Mouse (Mus musculus) monocyte, adult 2 months (primary cell): ENCODE results near the gene Hist2h2aa1.
A peak's percentile ranks its signal among the peaks of the same experiment; 100 is the strongest.
"Not testable (repeated sequence)": the region's sequence is repeated elsewhere in the genome, so short reads cannot be mapped to it uniquely, and the experiment has no call there.

Experiments
- DNase-seq, 2 experiments: peaks; one replicate each; pipeline ENCODE4 v3.0.0; 2022; ENCODE audit warnings: low spot score in 2 of 2, low read depth in 1 of 2

The Hist2h2aa1 gene

DNA sequence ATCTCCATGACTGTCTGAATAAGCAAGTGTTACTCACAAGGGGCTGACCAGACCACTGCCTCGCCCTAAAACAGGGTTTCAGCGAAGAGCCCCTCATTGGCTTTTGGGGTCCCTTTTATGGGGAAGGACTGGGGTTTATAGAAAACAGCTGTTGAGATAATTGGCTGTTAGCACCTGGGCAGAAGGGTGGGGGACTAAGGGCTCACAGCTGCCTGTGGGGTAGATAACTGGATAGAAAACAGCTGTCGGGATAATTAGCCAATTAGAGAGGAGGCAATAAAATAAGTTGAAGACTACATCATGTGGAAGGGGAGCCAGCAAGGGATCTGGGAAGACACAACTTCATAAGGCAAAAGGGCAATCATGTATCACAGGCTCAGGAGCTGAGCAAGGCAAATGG is 5.6 kb downstream of the Hist2h2aa1 start:
- DNase-seq = no peak

DNA sequence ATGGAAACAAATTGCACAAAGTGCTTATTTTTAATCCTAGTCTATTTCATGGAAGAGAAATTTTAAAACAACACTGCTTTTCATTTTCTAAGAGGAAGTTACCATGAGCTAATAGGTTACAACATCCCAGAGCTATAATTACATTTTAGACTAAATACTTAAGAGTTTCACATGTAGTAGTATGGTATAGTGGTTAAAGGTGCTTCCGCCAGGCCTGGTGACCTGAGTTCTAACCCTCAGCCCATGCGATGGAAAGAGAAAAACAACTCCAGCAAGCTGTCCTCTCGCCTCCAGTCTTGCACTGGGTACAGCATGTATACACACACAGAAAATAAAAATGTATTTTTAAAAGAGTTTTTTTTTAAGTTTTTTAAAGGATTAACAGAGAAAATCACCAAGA is 6.5 kb downstream of the Hist2h2aa1 start:
- no peak for DNase-seq

DNA sequence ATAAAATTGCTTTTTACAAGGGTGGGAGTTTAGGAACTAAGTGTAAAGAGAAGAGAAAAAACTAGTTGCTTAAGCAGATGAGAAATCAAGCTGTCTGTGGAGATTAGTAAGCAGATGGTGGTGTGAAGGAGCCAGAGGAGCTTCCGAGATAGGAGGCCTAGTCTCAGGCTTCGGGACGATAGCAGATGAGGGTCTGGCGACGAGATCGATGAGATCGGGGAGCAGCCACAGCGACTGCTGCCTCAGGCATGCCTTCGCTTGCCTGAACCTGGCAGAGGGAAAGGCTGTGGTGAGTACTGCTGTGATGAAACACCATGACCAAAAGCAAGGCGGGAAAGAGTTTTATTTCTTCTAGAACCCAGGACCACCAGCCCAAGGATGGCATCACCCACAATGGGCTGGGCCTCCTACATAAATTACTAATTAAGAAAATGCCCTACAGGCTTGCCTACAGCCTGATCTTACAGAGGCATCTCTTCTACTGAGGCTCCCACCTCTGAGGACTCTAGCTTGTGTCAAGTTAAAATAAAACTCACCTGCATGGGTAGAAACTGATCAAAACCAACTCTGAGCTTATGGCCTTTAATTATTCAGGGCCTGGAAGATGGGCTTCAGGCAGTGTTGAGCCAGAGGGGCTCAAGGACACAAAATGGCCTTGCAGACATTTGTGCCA is 9.5 kb downstream of the Hist2h2aa1 start:
- no peak for DNase-seq

DNA sequence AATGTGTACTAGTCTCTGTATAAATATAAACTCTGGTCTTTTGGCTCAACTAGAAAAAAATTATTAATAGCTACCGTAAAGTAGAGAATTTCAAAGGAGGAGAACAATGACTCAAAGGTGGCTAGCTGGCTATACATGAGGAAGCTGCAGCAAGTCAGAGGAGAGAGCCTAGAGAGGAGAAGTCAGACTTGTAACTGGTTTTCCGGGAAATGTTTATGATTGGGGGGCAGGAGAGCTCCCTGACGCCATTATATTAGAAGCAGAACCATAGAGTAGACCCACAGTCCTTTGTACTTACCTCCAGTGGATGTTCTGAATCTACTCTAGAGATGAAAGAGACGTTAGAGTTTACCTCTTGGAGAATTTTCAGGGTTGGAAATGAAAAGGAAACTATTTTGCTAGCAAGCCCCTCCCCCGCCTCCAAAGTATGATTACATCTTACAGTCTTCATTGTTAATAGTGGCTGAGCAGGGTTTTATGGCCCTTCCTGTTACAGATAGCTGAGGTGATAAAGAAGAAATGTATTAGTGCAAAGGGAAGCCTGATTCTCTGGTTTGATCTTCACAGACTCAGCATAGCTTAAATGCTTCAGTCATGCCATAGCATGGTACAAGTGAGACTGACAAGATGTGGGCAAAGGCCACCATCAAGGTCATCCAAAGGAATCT is 10.8 kb downstream of the Hist2h2aa1 start:
- DNase-seq = no peak

DNA sequence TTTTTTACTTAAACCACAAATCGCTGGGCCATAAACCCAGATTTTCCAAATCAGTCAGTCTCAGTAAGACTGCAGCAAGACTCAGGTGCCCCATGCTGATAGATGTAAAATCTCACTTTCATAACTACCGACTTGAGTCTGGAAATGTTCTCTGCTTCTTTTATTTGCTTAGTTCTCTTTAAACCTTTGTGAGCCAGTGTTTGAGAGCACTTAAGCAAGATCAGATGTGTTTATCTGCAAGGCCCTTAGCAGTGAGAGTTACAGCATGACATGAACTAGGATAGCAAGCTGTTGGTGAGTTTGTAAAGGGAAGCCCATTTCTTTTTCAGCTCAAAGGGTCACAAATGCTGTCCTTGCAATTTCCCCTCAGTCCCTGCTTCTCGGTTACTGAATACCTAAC is 11.9 kb downstream of the Hist2h2aa1 start:
- no peak for DNase-seq

DNA sequence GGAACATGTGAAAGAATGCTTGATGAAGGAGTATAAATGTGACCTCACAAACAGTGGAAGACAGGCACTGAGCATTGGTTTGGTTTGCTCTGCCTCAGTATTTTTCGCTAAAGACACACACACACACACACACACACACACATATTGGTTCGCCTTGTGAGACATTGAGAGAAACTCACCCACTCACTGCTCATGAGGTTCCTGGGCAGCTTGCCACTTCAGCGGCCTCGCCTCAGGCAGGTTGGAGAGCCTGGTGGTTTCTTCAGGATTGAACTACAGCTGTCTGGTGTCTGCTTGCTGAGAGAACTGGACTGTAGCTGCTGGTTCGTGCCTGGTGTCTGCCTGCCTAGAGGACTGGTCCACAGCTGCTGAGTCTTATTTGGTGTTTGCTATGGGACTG is 14.9 kb downstream of the Hist2h2aa1 start:
- no peak for DNase-seq

DNA sequence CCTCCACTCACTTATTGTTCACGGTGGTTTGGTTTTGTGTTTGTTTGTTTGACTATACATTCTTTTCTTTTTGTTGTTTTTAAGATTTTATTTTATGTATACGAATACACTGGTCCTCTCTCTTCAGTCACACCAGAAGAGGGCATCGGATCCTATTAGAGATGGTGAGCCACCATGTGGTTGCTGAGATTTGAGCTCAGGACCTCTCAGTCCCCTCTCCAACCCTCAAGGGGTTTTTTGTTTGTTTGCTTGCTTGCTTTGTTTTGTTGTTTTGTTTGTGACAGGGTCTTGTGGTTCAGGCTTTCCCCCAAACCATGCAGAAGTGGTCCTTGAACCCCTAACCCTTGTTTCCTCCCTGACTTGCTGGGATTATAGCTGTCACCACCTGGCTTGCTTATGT is 16.3 kb downstream of the Hist2h2aa1 start:
- DNase-seq = no peak

DNA sequence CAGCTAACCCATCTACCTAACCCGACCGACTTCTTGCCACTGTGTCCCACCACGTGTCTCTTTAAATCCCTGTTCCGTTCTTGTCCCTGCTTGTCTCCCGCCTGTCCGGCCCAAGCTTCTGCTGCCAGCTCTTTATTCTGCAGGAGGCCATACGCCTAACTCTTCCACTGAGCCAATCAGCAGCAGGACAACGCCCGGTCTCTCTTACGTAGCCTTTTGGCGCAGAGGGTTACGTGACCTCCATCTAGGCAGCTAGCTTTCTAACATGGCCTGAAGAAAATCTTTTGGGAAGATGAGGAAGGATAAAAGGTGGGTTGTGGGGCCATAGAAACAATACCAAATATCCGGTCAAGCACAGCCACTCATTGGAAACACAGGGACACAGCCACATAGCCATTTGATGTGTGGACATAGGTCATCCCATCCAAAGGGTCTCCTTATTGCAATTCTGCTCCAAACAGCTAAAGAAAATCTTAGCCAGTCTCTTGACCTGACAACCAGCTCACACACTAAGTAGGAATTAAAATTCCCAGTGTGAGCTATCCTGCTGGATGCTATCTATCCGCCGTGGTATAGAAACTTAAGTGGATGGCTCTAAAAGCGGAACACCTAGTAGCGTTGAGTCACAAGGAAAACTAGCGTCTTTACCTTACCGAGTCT is 17.0 kb downstream of the Hist2h2aa1 start:
- DNase-seq = peak in 1 of 2 experiments; percentile 69

DNA sequence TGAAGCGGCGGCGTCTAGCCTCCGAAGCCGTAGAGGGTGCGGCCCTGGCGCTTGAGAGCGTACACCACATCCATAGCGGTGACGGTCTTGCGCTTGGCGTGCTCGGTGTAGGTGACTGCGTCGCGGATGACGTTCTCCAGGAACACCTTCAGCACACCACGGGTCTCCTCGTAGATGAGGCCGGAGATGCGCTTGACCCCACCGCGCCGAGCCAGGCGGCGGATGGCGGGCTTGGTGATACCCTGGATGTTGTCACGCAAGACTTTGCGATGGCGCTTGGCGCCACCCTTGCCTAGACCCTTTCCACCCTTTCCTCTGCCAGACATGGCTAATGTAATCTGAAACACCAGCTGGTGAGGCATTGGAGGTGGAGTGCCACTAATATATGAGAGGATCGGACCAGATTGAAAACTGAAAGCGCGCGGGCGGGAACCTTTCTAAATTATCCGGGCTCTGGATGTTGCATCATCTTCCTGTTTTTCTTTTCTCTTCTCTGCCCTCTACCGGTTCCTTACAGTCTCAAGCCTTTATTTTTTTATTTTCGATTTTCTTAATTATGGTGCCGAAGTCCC is 17.8 kb downstream of the Hist2h2aa1 start, which contains the start of gene Hist2h4:
Gene Hist2h4 (minus strand): TSS at position 333 of the 572 bp plus-strand sequence.
- DNase-seq = peak; percentile 88 to 90

DNA sequence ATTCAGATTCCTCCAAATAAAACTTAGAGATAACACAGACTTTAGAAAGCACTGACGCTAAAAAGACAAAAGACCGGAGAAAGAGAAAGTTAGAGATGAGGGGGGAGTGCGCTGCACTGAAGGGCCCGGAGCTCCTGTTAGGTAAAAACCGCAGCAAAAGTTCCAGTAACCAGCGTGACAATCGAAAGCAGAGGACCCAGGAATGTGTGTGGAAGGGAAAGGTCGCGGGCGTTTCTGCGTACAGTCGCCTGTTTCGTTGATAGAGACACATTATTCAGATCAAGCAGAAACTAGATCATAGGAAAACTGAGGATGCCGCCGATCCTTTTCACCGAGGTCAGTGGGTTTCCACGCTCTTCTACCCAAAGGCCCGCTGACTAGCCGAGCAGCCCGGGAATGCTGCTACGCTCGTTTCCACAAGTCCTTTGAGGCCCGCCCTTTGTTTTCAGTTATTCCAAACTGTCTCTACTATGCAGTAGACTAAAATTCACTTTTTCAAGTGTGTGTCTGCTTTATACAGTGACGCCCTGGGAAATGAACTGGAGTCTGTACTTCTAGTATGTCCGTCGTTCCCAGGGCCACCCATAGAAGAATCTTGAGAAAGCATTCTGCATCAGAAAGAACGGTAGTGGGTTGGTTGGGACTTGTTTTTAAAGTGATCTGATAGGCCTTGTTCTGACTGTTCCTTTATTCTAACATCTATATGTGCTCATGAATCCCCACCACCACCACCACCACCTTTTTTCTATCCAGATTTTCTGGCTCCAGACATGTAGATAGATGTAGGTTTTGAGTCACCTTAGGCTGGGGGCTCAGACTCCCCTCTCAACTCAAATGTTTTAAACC is 18.5 kb downstream of the Hist2h2aa1 start:
- DNase-seq = peak in 1 of 2 experiments; percentile 22

DNA sequence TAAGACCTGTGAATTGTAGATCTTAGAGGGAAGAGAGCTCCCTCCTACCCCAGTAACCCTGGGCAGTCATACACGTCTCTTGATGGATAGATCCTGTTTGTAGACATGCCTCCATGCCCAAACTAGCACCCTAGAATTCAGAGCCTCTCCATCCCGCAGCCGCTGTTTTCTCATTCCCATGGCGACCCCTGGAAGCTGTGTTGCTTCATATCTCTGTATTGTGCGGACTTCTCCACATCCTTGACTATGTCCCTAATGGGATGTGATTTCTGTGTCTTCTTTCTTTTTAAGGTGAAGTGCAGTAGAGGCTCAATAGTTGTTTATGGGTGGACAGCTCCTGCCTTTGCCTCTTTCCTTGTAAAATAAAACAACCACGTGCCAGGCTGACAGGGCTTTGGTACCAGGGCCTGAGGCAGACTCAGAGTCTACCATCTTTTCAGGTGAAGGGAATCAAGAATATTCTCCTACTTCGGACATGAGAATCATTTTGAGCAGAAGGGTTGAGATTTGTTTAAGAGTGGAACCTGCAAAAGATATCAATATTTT is 19.2 kb downstream of the Hist2h2aa1 start:
- no peak for DNase-seq

DNA sequence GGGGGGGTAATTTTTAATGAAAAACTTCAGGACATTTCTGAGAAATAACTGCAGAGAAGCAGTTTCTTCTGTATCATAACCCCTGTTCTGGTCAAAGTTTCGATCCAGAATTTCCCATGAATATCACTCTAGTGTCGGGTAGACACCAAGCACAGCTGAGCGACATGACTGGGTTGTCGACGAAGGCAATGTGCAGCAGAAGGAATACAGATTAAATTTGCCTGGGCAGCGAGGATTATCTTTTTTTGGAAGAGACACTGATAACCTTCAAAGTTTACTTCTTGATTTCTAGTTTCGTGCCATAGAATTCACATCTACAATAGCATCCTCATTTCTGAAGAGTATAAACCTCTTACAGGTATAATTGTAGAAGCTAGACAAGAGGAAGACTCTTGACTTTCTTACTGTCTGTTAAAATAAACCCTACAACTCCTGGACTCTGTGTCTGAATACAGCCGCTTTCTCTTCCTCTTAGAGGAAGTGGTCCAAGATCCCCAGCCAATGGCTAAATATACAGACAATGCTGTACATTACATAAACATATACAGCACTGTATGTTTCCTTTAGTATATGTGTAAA is 20.9 kb downstream of the Hist2h2aa1 start:
- DNase-seq = no peak

DNA sequence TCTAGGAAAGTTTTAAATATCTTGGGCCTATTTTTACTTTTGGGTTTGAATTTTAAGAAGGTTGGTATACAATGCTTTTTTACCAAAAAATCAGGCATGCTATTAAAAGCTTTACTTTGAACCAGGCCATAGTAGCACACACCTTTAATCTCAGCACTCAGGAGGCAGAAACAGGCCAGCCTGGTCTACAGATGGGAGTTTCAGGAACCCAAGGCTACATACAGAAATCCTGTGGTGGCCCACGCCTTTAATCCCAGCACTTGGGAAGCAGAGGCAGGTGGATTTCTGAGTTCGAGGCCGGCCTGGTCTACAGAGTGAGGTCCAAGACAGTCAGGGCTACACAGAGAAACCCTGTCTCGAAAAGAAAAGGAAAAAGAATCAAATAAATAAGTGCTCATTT is 22.2 kb downstream of the Hist2h2aa1 start:
- DNase-seq = no peak

DNA sequence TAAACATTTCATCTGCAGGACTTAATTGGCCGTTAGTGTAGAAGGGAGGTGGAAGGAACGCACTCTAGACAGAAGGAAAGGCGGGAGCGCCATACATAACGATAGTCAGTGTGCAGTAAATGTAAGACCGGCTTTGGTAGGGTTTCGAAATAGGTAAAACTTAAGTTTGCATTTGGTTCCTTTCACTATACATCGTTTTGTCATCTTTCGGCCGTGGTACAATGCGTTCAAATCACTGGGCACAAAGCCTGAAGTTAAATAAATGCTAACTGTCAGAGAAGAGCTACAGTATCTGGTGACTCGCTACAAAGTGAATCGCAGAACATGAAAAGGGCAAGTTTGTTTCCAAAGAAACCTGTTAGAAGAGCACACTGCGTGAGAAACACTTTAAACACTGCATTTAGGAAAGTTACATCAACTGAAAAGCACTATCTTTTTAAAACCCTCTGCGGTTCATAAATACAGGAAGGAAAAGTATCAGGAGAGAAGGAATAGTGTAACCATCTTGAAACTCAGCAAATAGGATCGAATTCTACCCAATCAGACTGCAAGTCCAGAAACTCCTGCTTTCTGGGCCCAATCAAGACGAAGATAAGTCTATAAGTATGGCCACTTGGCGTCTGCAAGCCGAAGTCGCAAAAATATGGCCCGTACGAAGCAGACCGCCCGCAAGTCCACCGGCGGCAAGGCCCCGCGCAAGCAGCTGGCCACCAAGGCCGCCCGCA is 22.9 kb downstream of the Hist2h2aa1 start, which contains the start of gene Hist2h3b:
Gene Hist2h3b (plus strand): TSS at position 604 of the 725 bp plus-strand sequence.
- DNase-seq = peak in 1 of 2 experiments; percentile 59

DNA sequence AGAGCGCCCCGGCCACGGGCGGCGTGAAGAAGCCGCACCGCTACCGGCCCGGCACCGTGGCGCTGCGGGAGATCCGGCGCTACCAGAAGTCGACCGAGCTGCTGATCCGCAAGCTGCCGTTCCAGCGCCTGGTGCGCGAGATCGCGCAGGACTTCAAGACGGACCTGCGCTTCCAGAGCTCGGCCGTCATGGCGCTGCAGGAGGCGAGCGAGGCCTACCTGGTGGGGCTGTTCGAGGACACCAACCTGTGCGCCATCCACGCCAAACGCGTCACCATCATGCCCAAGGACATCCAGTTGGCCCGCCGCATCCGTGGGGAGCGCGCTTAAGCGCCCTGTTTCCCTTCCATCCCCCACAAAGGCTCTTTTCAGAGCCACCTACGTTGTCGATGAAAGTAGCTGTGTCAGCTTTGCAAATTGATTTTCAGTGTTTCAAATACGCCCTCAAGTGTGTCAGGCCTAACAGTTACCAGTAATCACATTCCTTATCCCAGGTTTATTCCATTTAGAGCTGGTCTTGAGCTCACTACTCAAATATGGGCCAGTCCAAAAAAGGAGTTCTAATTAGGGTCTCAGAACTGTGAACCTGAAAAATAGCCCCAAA is 23.6 kb downstream of the Hist2h2aa1 start:
- not testable (repeated sequence) for DNase-seq

DNA sequence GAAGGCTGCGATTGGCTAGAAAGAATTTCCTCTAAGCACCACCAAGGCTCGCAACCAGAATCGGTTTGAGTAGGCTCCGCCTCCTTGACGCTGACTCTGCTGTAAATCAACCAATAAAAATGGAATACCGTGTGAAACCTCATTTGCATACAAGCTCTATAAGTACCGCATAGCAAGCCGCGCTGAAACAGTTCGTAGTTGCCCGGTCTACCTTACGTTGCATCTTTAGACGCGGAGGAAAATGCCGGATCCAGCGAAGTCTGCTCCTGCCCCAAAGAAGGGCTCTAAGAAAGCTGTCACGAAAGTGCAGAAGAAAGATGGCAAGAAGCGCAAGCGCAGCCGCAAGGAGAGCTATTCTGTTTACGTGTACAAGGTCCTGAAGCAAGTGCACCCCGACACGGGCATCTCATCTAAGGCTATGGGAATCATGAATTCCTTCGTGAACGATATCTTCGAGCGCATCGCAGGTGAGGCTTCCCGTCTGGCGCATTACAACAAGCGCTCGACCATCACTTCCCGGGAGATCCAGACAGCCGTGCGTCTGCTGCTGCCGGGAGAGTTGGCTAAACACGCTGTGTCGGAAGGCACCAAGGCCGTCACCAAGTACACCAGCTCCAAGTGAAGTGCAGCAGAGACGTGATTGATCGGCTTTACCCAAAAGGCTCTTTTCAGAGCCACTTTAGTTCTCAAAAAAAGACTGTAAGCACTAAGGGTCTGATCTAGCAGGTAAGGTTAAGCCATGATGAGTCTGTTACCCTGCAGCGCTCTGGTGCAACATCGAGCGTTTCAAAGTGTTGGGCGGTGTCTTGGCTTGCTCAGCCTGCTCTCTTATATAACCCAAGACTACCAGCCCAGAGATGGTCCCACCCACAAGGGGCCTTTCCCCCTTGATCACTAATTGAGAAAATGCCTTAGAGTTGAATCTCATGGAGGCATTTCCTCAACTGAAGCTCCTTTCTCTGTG is 24.5 kb downstream of the Hist2h2aa1 start, which contains the start of gene Hist2h2bb:
Gene Hist2h2bb (plus strand): TSS at position 242 of the 964 bp plus-strand sequence.
- DNase-seq = peak; percentile 77 to 84

DNA sequence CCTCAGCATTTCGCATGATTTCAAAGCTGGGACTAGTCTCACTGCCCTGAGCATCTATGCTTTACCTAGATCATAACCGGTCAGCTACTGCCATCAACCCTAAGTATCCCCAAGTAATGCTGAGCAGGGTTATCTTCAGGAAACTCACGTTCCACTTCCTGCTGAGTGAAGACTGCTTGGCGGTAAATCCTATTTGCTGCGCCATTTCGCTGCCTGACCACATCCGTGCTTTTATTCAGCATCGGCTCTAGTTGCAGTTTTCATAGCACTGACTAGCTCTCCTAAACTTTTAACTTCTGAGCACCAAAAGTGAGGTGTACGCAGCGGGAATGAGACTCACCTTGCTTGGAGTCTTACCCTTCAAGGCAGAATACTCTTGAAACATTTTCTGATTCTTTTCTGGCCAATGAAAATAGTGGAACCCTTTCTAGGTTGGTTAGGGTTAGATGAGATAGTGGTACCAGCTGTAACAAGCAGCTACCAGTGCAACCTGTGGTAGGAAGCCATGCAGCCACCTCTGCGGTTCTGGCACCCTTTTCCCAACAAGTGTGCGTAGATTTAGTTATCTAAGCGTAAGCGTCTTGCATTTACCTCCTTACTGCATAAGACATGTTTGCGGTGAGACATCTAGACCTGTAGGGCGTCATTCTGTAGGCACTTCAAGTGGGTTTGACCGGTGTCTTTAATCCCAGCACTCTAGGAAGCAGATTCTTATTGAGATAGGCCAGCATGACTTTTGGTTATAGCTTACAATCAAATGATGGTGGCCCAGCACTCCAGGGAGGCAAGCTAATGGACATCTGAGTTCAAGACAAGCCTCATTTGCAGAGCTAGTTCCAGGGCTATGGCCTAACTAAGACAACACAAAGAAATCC is 28.5 kb downstream of the Hist2h2aa1 start:
- no peak for DNase-seq
